Mouse (Mus musculus) embryo, embryonic 11 days (tissue): ENCODE measurements around the gene Olfr1222.
"Not testable (repeated sequence)": the region's sequence is repeated elsewhere in the genome, so short reads cannot be mapped to it uniquely, and the experiment has no call there.

Experiments used
- DNase-seq: peaks from one replicate; pipeline ENCODE4 v3.0.0-alpha.2; 2015

Gene Olfr1222

DNA sequence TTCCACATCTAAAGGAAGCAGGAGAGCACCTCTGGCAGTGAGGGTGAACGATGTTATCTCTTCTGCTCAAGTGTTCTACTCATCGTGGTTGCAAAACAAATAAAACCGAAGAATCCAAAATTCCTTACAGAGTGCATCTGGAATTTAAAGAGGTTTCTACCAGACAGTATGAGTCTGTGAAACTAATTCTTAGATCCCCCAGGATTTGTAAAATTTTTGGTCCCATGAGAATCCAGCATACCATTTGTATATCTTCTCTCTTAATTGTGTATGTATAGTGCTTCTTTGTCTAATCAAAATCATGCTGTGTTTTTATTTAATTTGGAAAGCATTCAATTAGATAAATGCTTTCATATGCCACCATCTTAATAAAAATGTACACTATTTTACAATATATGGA is at the start of gene Olfr1222:
TSS of gene Olfr1222 (minus strand) at position 101 of the 400 bp plus-strand sequence.
- no peak for DNase-seq

DNA sequence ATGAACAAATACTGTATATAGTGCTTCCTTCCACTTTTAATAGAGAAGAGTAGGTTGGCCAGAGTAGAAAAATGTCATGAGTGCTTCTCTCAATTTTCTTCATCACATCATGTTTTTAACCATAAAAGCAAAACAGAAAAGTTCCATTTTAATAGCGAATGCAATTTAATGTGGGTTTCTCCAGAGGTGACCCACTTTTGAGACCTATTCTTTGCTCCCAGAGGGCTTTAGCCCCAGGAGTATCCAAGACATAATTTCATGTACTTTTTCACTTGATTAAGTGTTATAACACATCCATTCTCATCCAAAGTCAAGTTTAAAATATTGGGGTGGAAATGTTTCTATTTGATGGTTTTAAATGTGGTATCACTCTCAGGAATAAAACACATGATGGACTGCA is 41.7 kb upstream of the Olfr1222 start, which contains the start of gene Olfr1225:
TSS of gene Olfr1225 (minus strand) at position 101 of the 400 bp plus-strand sequence.
- DNase-seq = no peak

DNA sequence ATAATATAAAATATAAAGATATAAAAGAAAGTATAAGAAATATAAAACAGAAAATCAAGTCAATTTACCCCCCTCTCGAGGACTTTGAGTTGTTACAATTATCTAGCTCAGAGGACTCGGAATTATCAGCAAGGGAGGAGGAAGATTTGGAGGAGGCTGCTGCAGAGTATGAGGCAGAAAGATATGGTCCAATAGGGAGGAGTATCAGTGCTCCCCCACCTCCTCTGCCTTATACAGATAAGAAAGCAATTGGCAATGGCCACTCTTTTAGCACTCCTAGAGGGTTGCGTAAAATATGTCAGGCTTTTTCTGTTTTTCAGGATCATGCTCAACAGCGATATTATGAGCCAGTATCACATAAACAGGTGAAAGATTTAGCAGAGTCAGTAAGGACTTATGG is 31.9 kb upstream of the Olfr1222 start:
- not testable (repeated sequence) for DNase-seq

GRCm38 (mm10) chr2:89163991-89164390 is 31.1 kb upstream of the Olfr1222 start, which contains the start of gene Olfr1224-ps1:
TSS of gene Olfr1224-ps1 (minus strand) at chr2:89164091.
- not testable (repeated sequence) for DNase-seq

GRCm38 (mm10) chr2:89151460-89151859 is 18.6 kb upstream of the Olfr1222 start, which contains the start of gene Olfr1223:
TSS of gene Olfr1223 (minus strand) at chr2:89151560.
- no peak for DNase-seq

GRCm38 (mm10) chr2:89117183-89117582 is 15.7 kb downstream of the Olfr1222 start, which contains the start of gene Olfr1221:
TSS of gene Olfr1221 (minus strand) at chr2:89117283.
- no peak for DNase-seq

DNA sequence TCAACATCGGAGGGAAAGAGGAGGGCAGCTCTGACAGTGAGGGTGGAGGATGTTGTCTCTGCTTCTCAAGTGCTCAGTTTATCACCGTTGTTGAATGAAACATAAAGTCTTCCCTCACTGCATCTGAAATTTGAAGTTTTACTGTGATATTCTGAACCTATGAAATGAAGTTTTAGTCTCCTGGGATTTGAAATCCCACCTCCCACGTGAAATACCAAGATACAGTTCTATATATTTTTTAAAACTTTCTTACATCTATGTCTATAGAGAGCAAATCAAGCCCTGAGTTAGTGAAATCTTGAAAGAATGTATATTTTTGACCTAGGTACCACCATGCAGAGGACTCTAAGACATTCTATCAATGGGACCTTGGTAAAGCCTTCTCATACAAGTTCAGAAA is 26.1 kb downstream of the Olfr1222 start, which contains the start of gene Olfr1220:
TSS of gene Olfr1220 (minus strand) at position 101 of the 400 bp plus-strand sequence.
- no peak for DNase-seq

GRCm38 (mm10) chr2:89105651-89106050 is 27.2 kb downstream of the Olfr1222 start:
- no peak for DNase-seq

DNA sequence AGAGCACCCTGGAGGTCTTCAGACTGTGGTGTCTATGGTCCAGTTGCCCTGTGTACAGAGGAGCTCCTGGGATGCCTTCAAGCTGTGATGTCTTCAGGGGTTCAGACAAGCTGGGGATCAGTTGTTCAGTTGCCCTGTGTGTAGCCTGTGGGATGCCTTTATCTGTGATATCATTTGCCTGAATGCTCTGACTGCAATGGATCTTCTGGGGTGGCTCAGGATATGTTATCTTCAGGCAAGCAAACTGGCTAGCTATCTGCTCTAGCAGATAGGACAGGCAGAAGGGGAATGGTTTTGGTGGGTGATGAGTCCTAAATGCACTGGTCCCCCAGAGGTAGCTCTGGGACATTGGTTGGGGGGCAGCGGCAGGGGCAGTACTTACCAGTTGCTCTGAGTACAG is 39.0 kb downstream of the Olfr1222 start:
- no peak for DNase-seq

DNA sequence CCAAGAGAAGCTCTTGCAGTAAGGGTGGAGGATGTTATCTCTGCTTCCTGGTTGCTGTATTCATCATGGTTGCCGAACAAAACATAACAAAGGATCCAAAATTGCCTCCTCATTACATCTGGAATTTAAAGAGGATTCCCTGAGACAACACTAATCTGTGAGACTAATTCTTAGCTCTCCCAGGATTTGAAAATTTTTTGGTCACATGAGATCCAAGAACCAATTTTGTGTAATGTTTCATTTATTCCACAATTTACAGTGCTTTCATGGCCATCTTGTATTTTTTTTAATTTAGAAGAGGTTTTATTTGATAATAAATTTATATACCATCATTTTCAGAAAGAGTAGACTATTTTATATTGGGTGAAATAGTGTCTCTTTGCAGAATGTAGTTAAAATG is 49.4 kb downstream of the Olfr1222 start, which contains the start of gene Olfr1219:
TSS of gene Olfr1219 (minus strand) at position 101 of the 400 bp plus-strand sequence.
- DNase-seq = no peak

GRCm38 (mm10) chr2:89081487-89081886 is 51.4 kb downstream of the Olfr1222 start:
- DNase-seq = no peak
